Mouse (Mus musculus) adrenal gland, postnatal 14 days (tissue): ENCODE results near the gene Kdm5a. TPM values are rescaled to one million over a fixed set of nuclear protein-coding genes. Genes with fewer than 3 reads are reported as not detected.
A peak's percentile ranks its signal among the peaks of the same experiment; 100 is the strongest.

Experiments
- DNase-seq: peaks from one replicate; pipeline ENCODE4 v3.0.0; 2021; ENCODE audit warnings: mixed read lengths
- long read RNA-seq, 2 experiments: library from polyadenylated mRNA; stranded (forward); transcript quantifications; one replicate each; pipeline ENCODE4 v2.0.0; 2021
- total RNA-seq: library from RNA; stranded (reverse); gene quantifications from 2 replicates; pipeline ENCODE4 v1.2.3, GENCODE M21; 2021

The Kdm5a gene
- total RNA-seq: 54.8 and 58.4 TPM in 2 replicates
- long read RNA-seq, experiment 1, full-length matches to known transcripts: 3 of 5 reads
- long read RNA-seq, experiment 1, partial matches to known transcripts: 1 of 5 reads
- long read RNA-seq, experiment 1, other reads (novel, unspliced or antisense): 1 of 5 reads
- long read RNA-seq, experiment 2, full-length matches to known transcripts: 2 of 7 reads
- long read RNA-seq, experiment 2, partial matches to known transcripts: 2 of 7 reads
- long read RNA-seq, experiment 2, other reads (novel, unspliced or antisense): 3 of 7 reads

DNA sequence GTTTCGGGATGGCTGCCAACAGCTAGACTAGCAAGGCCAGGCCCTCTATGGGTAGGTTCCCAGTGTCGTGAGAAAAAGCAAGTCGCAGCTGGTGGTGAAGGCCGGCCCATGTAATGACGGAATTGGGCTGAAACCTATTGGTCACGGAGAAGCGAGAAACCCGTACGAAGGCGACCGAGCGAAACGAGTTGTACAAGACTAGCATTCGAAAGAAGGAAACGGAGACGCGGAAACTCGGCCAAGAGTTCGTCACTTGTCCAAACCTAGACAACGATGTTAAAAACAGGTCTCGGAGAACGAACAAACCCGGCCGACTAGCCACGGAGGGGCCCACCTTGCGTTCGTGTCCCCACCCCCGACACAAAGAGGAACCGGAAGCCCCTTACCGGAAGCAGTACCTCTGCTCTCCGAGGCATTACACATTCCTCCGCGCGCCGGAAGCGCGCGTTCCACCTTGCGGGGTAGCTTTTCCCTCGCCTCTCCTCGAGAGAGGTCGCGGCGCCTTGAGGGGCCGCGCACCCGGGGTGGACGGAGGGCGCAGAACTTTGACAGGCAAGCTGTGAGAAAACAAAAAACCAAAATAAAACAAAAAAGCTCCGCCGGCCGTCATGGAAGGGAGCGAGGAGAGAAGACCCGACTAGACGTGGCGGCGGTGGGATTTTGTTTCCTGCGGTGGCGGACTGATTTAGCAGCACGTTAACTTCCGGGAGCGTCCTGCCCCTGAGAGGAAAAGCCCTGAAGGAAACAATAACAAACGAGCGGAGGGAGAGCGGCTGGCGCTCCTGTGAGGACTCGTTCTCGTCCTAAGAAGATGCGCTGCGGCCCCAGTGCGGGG lies at the start of gene Kdm5a, which contains the start of gene Ccdc77:
TSS of gene Kdm5a (plus strand) at position 437 of the 835 bp plus-strand sequence.
TSS of gene Ccdc77 (minus strand) at position 687 of the 835 bp plus-strand sequence.
- peak; percentile 95 for DNase-seq

DNA sequence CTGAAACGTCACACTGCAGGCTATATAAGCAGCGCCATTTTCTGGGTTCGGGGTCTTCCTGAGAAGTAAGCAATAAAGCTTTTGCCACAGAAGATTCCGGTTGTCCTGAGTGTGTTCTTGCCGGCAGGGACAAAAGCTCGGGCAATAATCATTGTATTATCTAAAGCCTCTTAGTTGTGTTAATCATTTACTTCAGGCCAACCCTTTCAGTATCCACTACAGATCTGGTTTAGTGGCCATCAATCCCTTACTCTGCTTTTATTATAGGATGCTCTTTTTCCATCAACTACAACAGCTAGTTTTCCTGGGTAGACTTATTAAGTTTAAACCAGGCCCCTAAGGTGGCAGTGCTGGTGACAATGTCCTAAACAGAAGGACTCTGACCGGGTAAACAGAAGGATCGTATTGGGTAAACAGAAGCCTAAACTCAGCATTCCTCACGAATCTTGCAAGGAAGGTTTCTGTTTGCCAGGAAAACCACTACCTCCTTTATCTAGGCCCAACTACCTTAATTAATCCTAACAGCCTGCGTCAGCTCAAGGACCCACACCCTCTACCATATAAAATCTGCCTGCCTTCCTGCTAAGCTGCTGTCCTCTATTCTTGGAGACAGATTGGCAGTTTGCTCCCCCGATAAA lies 45.5 kb upstream of the Kdm5a start:
- DNase-seq: no peak

DNA sequence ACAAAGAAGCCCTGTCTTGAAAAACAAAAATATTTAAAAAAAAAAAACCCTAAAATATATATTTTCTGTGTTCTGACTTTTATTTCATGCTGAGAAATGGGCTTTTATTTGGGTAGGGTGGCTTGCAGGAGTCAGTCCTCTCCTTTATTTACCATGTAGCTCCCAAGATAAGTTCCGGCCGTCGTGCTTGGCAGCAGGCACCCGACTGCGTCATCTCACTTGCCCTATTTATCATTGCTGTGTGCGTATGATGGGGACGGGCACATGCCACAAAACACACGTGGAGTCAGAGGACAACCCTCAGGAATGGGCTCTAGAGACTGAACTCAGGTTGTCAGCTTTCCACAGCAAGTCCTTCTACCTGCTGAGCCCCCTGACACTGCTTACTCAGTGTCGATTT lies 44.8 kb upstream of the Kdm5a start:
- no peak for DNase-seq

DNA sequence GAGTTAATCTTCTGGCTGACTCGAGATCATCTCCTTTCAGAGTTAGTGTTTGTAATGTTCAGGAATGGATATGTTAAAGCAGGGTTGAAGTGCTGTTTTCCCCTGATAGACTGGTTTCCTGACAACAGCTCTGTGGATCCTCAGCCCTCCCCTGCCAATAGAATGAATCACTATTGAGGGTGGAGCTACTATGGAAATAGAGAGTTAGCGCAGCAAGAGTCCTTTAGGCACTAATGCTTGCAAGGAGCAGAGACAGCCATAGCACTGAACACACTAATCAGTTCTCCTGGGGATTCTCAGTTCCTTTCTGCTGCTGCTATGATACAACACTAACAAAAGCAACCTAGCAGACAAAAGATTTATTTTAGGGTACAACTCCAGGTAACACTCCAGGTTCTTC lies 43.6 kb upstream of the Kdm5a start:
- DNase-seq: no peak

DNA sequence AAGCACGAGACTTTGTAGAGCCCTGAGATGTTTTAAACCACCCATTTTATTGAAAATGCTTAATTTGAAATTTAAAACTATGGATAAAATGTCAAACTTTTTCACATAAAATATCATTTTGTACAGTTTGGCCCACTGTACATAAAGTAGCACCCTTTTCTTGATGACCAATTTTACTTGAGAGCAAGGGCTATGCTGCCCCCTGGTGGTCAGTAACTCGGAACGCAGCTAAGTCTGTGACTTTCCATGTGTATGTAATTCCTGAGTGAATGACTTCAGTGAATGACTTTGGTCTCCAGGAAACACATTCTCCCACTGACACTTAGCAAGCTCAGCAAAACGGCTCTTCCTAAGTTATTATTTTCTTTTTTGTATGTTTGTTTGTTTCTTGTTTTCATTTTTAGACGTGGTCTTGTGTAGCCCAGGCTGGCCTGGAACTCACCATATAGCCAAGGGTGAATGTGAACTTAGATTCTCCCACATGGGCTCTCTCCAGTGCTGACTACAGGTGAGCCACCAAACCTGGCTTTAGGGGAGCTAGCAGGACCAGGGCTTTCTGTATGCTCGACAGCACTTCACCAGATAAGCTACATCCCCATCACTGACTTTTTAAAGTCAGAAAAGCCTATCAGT lies 39.5 kb upstream of the Kdm5a start:
- DNase-seq: peak; percentile 78

DNA sequence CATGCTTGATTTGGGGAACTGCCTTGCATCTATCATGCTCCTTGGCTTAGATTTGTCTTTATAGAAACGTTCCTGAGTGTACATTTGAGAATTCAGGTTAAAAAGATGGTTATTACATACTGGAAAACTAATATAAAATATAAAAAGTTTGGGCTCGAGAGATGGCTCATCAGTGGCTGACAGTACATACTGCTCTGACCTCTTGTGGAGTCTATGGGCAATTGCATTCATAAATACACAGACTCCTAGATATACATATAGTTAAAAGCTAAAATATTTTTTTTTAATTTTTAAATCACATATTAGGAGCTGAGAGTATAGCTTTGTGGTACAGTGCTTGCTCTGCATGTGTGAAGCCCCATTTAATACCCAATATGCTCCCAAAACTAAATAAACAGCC lies 31.6 kb upstream of the Kdm5a start:
- no peak for DNase-seq

DNA sequence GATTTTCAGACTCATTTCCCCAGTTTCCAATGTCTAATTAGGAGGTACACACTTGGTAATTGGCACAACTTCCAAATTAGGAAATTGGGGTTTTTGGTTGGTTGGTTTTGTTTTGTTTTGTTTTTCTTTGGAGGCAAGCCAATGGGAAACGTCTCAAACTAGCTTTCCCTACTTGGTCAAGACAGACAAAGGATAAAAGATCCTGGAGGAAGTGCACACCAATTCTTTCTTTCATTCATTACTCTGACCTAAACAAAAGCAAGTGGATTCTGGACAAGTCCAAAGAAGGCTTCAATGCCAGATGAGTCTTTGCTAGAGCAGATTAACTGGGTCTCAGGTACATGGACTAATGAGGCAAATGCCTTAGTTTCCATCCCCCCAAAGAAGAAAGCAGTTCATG lies 19.9 kb upstream of the Kdm5a start:
- no peak for DNase-seq

DNA sequence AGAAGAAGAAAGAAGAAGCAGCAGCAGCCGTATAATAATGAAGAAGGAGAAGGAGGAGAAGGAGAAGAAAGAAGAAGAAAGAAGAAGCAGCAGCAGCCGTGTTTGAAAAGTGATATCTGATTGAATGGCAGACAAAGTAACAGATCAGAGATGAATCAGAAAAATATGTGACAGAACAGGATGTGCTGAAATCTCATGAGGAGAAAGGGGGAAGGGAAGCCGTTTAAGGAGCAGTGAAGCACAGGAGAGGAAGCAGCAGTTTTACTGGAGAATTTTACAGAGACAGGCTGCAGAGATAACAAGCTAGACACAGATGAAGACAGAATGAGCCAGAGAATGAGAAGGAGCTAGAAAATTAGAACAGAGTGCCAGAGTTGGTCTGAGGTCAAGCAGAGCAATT lies 14.9 kb upstream of the Kdm5a start:
- no peak for DNase-seq

DNA sequence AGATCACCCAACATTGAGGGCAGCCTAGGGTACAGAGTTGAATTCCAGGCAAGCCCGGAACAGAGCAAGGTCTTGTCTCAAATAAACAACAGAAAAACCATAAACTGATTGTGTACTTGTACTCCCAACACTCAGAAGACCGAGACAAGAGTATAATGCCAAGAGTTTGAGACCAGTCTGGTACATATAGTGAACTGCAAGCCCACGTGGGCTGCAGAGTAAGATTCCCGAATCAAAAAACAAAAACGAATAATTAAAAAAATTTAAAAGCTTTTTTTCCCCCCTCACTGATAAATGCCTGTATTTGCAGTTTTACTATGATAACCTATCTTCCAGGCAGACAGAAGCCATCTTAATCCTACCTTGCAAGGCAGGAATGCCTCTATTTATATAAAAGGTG lies 7.4 kb upstream of the Kdm5a start:
- no peak for DNase-seq

DNA sequence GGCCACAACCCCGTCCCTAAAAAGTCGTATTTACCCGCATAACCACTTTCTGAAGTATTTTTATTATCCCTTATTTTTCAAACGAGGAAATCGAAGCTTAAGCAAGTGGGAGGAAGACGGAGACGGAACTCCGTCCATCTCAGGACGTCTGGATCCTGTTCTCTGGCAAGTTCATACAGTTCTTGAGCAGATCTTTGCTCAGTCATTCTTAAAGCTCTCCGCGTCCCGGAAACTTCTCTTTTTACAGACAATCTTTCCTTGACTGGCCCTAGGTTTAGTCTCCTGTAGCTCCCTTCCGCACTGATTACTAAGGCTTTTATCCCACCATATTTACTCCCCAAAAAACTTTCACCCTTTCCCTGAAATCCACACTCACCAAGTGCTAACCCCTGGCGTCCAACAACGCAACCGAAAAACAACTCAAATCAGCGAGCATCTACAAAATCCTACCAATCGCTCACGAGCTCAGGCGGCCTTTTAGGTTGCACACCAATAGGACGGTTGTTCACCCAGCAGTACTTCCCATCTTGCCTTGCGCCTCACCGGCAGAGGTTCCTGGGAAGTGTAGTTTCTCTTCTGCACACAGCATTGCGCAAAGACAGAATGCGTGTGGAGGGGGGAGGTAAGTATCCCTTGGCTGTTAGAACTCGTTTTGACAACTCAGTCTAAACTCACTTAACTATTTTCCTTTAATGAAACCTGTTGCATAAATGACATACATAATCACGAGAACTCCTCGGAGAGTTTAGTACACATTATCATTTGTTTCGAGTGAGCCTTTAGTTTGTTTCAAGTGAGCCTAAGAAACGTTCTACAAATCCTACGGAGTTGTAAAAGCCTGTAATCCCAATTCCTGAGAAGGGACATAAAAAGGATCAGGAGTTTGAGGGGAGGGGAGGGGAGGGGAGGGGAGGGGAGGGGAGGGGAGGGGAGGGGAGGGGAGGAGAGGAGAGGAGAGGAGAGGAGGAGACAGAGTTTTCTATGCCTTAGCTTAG lies 6.7 kb upstream of the Kdm5a start:
- DNase-seq: peak; percentile 90

DNA sequence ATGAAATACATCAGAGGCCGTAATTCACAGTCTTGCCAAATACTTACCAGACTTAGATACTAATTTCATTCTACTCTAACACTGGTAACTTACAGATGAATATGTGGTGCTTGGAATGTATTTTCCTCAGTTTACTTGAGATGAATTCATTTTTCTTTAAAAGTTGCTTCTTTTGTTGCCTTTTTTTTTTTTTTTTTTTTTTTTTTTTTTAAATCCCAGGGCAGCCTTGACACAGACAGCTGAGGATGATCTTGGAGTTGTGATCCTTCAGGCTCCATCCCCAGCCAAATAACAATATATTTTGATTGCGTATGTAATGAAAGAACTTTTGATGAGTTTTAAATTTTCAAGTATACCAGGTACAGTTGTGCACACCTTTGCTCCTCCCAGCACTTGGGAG lies 1.8 kb upstream of the Kdm5a start:
- no peak for DNase-seq

DNA sequence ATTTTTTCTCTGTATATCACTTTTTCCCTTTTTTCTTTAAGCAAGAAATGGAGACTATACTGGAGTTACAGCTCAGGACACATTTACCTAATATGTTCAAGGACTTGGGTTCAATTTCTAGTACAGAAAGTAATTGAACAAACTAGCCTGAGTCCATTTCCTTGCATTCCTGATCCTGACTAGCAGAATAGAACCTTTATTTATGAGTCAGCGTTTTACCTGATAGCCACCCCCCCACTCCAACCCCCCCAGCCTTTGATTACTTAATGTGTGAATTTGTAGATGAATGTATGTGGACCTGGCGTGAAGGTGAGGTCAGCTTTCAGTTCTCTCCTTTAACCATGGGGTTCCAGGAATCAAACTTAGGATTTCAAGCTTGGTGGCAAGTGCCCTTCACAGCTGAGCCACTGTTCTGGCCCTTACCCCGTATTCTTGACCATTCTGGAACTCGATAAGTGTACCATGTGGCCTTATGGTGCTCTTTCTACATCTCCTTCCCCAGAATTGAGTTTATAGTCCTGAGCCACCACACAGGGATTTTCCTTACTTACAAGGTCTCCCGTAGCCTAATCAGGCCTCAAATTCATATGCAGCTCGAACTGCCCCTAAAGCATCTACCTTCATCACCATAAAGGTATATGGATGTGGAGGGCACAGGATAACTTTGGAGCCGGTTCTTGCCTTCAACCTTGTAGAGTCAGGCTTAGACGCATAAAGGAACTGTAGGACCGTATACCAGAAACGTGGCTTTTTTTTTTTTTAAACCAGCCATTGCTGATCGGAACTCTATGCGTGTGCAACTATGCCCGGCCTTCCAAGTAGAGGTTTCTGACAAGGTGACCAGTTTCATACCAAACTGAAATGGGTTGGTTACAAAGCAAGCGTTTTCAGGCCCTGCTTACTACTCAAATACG lies 893 bp upstream of the Kdm5a start:
- DNase-seq: no peak

DNA sequence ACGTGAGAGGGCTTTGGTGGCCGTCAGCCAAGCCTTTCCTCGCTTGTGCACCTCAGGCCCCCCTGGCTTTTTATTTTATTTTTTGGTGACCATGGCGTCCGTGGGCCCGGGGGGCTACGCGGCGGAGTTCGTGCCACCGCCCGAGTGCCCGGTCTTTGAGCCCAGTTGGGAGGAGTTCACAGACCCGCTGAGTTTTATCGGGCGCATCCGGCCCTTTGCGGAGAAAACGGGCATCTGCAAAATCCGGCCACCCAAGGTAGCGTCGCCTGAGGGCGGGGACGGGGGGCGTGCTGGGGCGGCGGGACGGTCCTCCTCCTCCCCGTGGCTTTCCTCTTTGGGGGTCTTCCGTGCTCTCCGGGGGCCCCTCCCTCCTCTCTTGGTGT lies 590 bp downstream of the Kdm5a start:
- DNase-seq: no peak

DNA sequence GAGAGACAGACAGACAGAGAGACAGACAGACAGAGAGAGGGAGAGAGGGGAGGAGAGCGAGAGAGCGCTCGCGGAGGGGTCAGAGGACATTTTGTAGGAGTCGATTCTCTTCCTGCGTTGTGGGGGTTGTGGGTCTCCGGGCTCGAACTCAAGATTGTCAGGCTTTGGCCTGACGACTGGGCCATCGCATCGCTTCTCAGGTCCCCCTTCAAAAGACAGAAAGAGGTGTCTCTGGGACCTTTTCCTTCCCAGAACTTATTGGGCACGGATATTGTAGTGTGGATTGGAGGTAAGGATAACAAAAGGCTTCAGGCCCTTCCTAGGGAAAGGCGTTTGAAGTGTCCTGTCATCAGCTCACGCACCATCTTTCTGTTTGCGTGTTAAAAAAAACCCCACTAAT lies 1.1 kb downstream of the Kdm5a start:
- DNase-seq: peak; percentile 31

DNA sequence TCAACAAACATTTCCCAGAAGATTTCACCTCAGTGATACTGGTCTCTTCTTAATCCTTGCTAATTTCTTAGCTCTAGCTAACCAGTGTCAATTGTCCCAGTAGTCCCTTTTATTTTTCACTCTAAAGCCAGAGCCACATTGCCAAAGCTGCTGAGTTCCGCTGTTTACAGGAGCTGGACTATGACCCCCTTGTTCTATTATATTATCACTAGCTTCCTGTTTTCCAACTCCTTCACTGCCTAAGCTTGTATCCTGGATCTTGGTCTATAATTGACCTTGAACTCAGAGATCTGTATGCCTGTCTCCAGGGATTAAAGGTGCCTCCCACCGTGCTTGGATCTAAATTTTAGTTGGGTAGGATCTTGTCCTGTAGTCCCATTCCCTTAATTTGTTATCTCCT lies 12.8 kb downstream of the Kdm5a start:
- DNase-seq: no peak

DNA sequence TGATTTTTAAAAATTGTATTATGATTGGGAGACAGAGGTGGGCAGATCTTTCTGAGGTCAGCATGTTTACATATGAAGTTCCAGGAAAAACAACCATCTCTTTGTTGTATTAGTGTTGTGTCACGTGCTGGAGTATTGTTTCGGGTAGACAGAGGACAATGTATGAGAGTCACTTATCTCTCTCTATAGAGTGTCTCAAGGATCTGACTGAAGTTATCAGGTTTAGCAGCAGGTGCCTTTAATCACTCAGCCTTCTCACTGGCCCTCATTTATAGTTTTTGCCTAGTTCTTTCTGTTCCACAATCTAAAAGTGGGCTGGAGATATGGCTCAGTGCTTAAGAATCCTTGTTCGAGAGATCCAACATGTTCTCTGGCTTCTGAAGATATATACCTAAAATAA lies 26.1 kb downstream of the Kdm5a start:
- no peak for DNase-seq

DNA sequence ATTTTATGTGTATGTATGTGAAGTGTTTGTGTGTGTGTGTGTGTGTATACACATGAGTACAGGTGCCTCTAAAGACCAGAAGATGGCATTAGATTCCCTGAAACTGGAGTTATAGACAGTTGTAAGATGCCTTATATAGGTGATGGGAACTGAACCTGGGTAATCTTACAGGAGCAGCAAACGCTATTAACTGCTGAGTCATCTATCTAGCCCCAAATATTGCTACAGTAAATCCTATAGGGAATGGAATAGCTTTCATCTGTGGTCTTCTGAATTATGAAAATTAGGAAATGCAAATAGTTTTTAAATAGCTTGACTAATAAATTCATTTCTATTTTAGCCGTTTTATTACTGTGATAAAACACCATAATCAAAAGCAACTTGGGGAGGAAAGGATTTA lies 28.9 kb downstream of the Kdm5a start:
- no peak for DNase-seq

DNA sequence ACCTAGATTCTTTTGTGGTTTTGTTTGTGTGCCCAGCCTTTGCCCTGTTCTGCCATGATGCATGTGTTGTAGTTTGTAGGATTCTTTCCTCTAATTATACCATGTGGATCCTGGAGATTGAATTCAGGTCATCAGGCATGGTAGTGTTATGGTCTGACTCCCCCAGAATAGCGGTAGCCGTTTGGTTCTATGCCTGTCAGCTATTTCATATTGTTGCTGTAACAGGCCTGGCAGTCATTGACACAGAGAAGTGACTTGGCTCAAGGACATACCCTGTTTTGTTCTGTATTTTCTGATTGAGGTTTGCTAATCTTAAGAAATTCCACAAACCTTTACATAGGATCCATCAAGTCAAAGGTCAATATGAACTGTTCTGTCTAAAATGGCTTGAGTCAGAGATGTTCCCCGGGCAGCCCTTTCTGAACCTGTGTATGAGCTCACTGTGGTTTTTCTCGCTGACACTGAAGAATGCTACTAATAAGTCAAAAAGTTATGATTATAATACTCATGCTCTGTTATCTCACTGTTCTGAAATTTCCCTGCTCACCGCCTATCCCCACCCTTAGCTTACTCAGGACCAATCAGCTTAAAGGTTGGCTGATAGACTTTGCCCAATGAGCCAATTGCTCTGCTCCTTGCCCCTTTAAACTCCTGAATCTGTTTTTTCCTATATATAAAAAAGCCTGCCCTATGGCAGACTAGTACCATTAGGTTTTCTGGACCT lies 31.9 kb downstream of the Kdm5a start:
- peak; percentile 25 for DNase-seq

DNA sequence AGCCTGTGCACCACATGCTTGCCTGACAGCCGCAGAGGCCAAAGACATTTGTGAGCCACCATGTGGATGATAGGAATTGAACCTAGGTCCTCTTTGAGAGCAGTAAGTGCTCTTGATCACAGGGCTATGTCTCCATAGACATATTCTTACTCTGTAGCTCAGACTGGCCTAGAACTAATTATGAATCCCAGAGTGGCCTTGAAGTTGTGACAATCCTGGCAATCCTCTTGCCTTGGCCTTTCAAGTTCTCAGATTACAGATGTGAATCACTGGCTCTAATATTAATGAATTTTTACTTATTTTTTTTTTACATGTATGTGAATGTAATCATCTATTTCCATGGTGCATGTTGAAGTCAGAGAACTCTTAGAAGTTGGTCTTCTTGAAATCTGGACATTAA lies 40.0 kb downstream of the Kdm5a start:
- DNase-seq: peak; percentile 46

DNA sequence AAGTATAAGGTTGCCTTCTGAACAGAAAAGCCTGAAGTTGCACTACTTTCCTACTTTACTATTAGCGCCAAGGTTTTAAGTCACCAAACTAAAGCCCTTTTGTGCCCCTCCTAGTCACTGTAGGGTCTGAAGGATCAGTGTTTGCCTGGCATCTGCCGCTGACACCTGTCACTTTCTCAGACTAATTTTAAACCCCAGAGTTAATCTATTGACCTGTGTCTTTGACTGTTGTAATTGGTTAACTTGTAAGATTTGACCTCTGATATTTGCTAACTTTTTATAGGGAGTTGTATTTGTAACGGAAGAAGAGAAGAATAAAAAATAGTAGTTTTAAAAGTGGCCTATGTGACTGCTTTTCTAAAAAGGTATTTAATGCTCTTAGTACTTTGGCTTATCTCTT lies 74.2 kb downstream of the Kdm5a start:
- DNase-seq: no peak
